Mouse (Mus musculus): ENCODE measurements at regions not wholly inside any gene's neighbourhood (a gene's known extent, or its start where the extent isn't known, plus 50 kb on each side); places are given as distances from the start of the nearest gene placed in this dataset.

DNA sequence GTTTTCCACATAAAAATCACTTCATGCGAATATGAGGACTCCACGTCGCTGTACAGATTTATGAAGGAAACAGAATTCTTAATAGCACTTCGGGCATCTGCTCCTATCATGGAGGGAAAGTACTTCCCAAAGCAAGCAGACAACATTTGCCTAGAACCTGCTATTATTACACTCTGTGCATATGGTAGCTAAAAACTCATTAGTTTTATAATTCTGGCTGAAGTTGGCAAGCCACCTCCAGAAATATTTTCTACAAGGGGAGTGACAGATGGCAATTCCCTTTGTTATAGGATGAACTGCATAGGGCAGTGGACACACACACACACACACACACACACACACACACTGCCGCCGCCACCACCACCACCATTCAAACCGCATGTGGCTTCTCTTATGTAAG is 61.3 kb upstream of the Tlk1 start:
- TF ChIP-seq CTCF (IDR thresholded peaks at IDR 0.05; ENCODE audit: insufficient read depth, low read length) (no peak), POLR2A (IDR thresholded peaks at IDR 0.05; ENCODE audit: borderline replicate concordance, extremely low read depth, low read depth, low read length) (no peak)

All from lung, adult 2 months (tissue).